Mouse (Mus musculus) brain, embryonic 14.5 days (tissue): ENCODE data around the gene Prkacb. TPM values are rescaled to one million over a fixed set of nuclear protein-coding genes. Genes with fewer than 3 reads are reported as not detected.

Source experiments
- DNase-seq: peaks from one replicate; pipeline ENCODE4 v3.0.0-alpha.2; 2011; ENCODE audit warnings: low read depth
- CTCF ChIP-seq: fragments of 200-500 bp; IDR thresholded peaks from 2 replicates; pipeline ENCODE4 v1.5.1; 2012; ENCODE audit warnings: inconsistent platforms, mild to moderate bottlenecking, moderate library complexity, borderline replicate concordance; ENCODE audit not compliant: insufficient read depth, insufficient read length; ENCODE audit errors: extremely low read depth
- POLR2A ChIP-seq: fragments of 200-500 bp; IDR thresholded peaks from 2 replicates; pipeline ENCODE4 v1.6.1; 2012; ENCODE audit warnings: mild to moderate bottlenecking, inconsistent platforms, borderline replicate concordance; ENCODE audit not compliant: poor library complexity, insufficient read depth, insufficient read length, severe bottlenecking; ENCODE audit errors: extremely low read depth
- polyA plus RNA-seq: library from polyadenylated mRNA; depleted of rRNA; stranded (reverse); fragments of >200 nt; gene quantifications from 2 replicates; pipeline ENCODE4 v1.2.3, GENCODE M21; 2012; rRNA removed

Gene Prkacb
- 101 and 129 TPM in 2 replicates for polyA plus RNA-seq

GRCm38 (mm10) chr3:146812901-146813393 is at the start of gene Prkacb:
TSS of gene Prkacb (minus strand) at chr3:146812990.
- peak; percentile 96 for DNase-seq
- peak; percentile 64; the same call in 1 of the 2 replicates for TF ChIP-seq POLR2A
- TF ChIP-seq CTCF, result no peak

- no peak for TF ChIP-seq POLR2A
- no peak for TF ChIP-seq CTCF
- DNase-seq, result no peak
Measured at GRCm38 (mm10) chr3:146860308-146860707, 47.5 kb upstream of the Prkacb start.

- no peak for DNase-seq
- no peak for TF ChIP-seq POLR2A
- no peak for TF ChIP-seq CTCF
Measured at GRCm38 (mm10) chr3:146857373-146857772, 44.6 kb upstream of the Prkacb start.

GRCm38 (mm10) chr3:146854473-146855087 is 41.8 kb upstream of the Prkacb start:
- TF ChIP-seq CTCF (no peak), POLR2A (no peak)

GRCm38 (mm10) chr3:146851966-146852891 is 39.4 kb upstream of the Prkacb start, which contains the start of gene Ttll7:
TSS of gene Ttll7 (plus strand) at chr3:146852367.
- TF ChIP-seq CTCF (no peak), POLR2A (peak; percentile 32; the same call in 1 of the 2 replicates)
- DNase-seq, result peak; percentile 95

More at GRCm38 (mm10) chr3:146854473-146855087, 41.8 kb upstream of the Prkacb start:
- DNase-seq, result no peak

GRCm38 (mm10) chr3:146849360-146849759 is 36.6 kb upstream of the Prkacb start:
- no peak for DNase-seq

GRCm38 (mm10) chr3:146848112-146848511 is 35.3 kb upstream of the Prkacb start:
- DNase-seq, result no peak

More at GRCm38 (mm10) chr3:146849360-146849759, 36.6 kb upstream of the Prkacb start:
- no peak for TF ChIP-seq CTCF
- no peak for TF ChIP-seq POLR2A

GRCm38 (mm10) chr3:146846237-146846636 is 33.4 kb upstream of the Prkacb start:
- no peak for DNase-seq
- TF ChIP-seq CTCF, result no peak
- TF ChIP-seq POLR2A, result no peak

More at GRCm38 (mm10) chr3:146848112-146848511, 35.3 kb upstream of the Prkacb start:
- TF ChIP-seq POLR2A, result no peak
- no peak for TF ChIP-seq CTCF

- TF ChIP-seq POLR2A (no peak), CTCF (no peak)
Measured at GRCm38 (mm10) chr3:146843470-146843869, 30.7 kb upstream of the Prkacb start.

GRCm38 (mm10) chr3:146842766-146843165 is 30.0 kb upstream of the Prkacb start:
- DNase-seq, result no peak
- no peak for TF ChIP-seq POLR2A
- no peak for TF ChIP-seq CTCF

More at GRCm38 (mm10) chr3:146843470-146843869, 30.7 kb upstream of the Prkacb start:
- DNase-seq, result no peak

- DNase-seq, result no peak
- TF ChIP-seq POLR2A, result no peak
- no peak for TF ChIP-seq CTCF
Measured at GRCm38 (mm10) chr3:146820718-146821117, 7.9 kb upstream of the Prkacb start.
